Mouse (Mus musculus): ENCODE data around the gene Retreg3. TPM values are rescaled to one million over a fixed set of nuclear protein-coding genes. Genes with fewer than 3 reads are reported as not detected.

Retreg3 gene
- total and polyA plus RNA-seq, 3 experiments = 28.5 to 31.8 (median 31.0) TPM

DNA sequence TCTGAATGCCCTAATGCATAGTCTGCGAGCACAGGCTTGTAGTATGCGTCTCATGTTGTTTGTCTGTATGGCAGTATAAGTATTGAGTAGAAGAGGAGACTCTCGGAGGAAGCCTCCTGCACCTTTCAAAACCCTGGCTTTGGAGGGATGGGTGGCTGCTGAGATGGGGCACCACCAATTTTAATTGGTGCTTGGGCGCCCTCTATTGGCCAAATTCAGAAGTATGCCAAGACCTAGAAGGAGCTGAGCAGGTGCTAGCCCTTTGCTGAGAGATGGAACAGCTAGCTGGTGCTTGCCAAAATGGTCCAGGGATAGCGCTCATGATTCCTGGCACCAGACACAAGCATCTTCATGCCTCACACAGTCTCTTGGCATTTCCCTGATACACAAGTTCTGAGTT, 61.8 kb downstream of the Retreg3 start:
- intact Hi-C loops (cut with DNase I) = loop anchor here (1.0 to 2.0 kb wide), 3 partner anchors 49 to 165 kb away; partner anchors contain the start of gene Atp6v0a1
- Histone ChIP-seq H3K9ac (ENCODE audit: low read depth, low read length) (no peak overlapping the region), H3K36me3 (ENCODE audit: control insufficient read depth, insufficient read depth, low read length) (peaks cover 13% of the 10 kb centered on the region; the same call in 1 of the 2 replicates), H3K4me3 (no peak overlapping the region), H3K4me1 (ENCODE audit: control insufficient read depth, insufficient read depth, low read length) (peaks cover 44% of the 10 kb centered on the region), H3K79me2 (replicated peaks; ENCODE audit: control insufficient read depth, insufficient read depth, low read length) (no peaks in the 10 kb centered on the region), H3K27me3 (ENCODE audit: control insufficient read depth, insufficient read depth, low read length) (no peaks in the 10 kb centered on the region), H3K27ac (peak overlapping the region; percentile 92)
- DNase-seq = peak; percentile 86 to 87
- WGBS = 25% methylated on average over 5 of the region's 5 CpGs
- peak; percentile 80 for TF ChIP-seq EP300 (IDR thresholded peaks at IDR 0.05; ENCODE audit: insufficient read depth, low read depth, low read length)
- peak; percentile 90 for TF ChIP-seq CTCF (IDR thresholded peaks at IDR 0.05)
- TF ChIP-seq POLR2A (IDR thresholded peaks at IDR 0.05; ENCODE audit: insufficient read depth, low read depth, low read length) = no peak

DNA sequence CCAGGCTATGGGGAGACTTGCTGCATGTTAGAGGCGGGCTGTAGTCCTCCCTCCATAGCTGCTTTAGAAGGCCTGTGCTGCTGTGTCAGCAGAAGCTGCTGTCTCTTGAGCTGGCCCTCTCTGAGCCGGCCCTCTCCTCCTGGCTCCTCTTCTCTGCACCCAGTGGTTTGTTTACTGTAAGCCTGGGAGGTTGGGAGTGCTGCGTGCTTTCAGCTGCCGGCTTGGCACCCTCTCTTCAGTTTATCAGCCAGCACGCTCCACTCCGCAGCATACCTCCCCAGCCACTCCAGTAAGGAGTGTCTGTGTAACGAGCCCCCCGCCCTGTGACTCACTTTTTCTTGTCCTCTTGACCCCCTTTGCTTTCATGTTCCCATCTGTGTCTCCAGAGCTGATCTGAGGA, 62.8 kb downstream of the Retreg3 start:
- Histone ChIP-seq H3K4me3 (no peak overlapping the region), H3K27me3 (ENCODE audit: control insufficient read depth, insufficient read depth, low read length) (no peaks in the 10 kb centered on the region), H3K4me1 (ENCODE audit: control insufficient read depth, insufficient read depth, low read length) (peaks cover 39% of the 10 kb centered on the region), H3K36me3 (ENCODE audit: control insufficient read depth, insufficient read depth, low read length) (peaks cover 12% of the 10 kb centered on the region; the same call in 1 of the 2 replicates), H3K9ac (ENCODE audit: low read depth, low read length) (no peak overlapping the region), H3K27ac (peak overlapping the region; percentile 66), H3K79me2 (replicated peaks; ENCODE audit: control insufficient read depth, insufficient read depth, low read length) (no peaks in the 10 kb centered on the region)
- peak; percentile 61 to 78 for DNase-seq
- no peak for TF ChIP-seq EP300 (IDR thresholded peaks at IDR 0.05; ENCODE audit: insufficient read depth, low read depth, low read length)
- no peak for TF ChIP-seq CTCF (IDR thresholded peaks at IDR 0.05)
- no peak for TF ChIP-seq POLR2A (IDR thresholded peaks at IDR 0.05; ENCODE audit: insufficient read depth, low read depth, low read length)
- intact Hi-C loops (cut with DNase I) = loop anchor here (2.0 kb wide), 1 partner anchor 48 kb away; the partner anchor contains the start of gene Atp6v0a1
- 31% methylated on average over 8 of the region's 8 CpGs for WGBS

DNA sequence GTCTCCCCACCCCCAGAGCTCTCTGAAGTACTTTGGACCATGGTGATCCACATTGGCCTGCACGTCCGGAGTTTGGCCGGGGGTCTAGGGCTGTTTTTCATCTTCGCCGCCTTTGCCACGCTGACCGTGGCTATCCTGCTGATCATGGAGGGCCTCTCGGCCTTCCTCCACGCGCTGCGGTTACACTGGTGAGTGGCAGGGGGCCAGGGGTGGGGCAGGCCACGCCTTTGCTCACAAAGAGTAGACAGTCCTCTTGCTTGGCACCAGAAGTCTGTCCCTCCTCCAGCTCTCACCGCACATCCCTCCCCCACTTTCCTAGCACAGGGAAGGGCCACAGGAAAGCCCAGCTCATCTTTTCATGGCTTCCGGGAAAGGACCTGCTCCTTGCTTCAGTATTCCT, 64.3 kb downstream of the Retreg3 start:
- intact Hi-C loops (cut with DNase I) = loop anchor here (2.0 kb wide), 1 partner anchor 15 kb away; no protein-coding TSS in a partner anchor
- Histone ChIP-seq H3K9ac (ENCODE audit: low read depth, low read length) (no peak overlapping the region), H3K4me1 (ENCODE audit: control insufficient read depth, insufficient read depth, low read length) (peaks cover 29% of the 10 kb centered on the region), H3K27me3 (ENCODE audit: control insufficient read depth, insufficient read depth, low read length) (no peaks in the 10 kb centered on the region), H3K27ac (no peak overlapping the region), H3K4me3 (no peak overlapping the region), H3K36me3 (ENCODE audit: control insufficient read depth, insufficient read depth, low read length) (peaks cover 10% of the 10 kb centered on the region; the same call in 1 of the 2 replicates), H3K79me2 (replicated peaks; ENCODE audit: control insufficient read depth, insufficient read depth, low read length) (no peaks in the 10 kb centered on the region)
- TF ChIP-seq POLR2A (IDR thresholded peaks at IDR 0.05; ENCODE audit: insufficient read depth, low read depth, low read length) (no peak), EP300 (IDR thresholded peaks at IDR 0.05; ENCODE audit: insufficient read depth, low read depth, low read length) (no peak), CTCF (IDR thresholded peaks at IDR 0.05) (no peak)
- WGBS = 55% methylated on average over 14 of the region's 14 CpGs
- peak in 1 of 2 experiments; percentile 23 for DNase-seq

DNA sequence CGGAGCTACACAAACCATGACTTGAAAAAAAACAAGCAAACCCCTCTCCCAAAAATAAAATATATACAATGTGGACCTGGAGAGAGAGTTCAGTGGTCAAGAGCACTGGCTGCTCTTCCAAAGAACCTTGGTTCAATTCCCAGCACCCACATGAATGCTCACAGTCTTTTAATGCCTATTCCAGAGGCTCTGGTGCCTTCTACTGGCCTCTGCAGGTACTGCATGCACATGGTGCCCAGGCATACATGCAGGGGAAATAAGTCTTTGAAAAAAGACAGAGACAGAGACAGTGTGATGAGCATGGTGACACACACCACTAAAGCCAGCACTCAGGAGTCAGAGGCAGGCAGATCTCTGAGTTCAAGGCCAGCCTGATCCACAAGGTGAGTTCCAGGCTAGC, 65.7 kb downstream of the Retreg3 start:
- peaks cover 19% of the 10 kb centered on the region for H3K4me1 ChIP-seq (ENCODE audit: control insufficient read depth, insufficient read depth, low read length)
- WGBS = 100% methylated on average over 1 of the region's 1 CpGs

DNA sequence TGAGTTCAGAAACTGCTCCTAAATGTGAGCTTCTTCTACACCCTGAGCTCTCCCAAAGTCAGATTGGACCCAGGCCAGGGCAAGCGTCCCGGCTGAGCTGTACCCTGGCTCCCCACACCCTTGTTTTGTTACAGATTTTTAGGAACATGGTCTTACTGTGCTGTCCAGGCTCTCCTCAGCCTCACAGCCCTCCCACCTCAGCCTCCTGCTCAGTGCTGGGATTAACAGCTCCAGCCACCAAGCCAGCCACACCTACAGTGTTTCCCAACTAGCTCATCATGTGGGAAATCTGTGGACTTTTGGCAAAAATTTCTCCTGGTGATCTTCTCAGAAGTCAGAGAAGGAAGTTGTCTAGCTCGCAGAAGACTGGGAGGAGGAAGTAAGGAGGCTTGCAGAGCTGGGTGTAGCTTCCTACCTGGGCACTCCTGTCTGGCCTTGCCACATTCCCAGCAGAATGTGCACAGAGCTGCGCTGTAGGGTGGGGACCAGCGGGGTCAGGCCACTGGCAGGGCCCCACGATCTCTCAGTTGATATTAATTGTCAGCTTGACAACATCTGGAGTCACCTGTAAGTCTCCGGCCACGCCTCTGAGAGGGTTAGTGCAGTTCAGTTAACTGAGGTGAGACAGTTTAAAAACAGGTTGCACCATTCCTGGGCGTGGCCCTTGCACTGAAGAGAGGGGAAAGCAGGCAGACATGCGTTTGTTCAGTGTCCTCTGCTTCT, 66.8 kb downstream of the Retreg3 start:
- TF ChIP-seq EP300 (IDR thresholded peaks at IDR 0.05; ENCODE audit: insufficient read depth, low read depth, low read length) = no peak
- TF ChIP-seq POLR2A (IDR thresholded peaks at IDR 0.05; ENCODE audit: insufficient read depth, low read depth, low read length) = no peak
- TF ChIP-seq CTCF (IDR thresholded peaks at IDR 0.05) = no peak
- Histone ChIP-seq H3K9ac (ENCODE audit: low read depth, low read length) (no peak overlapping the region), H3K27ac (peak overlapping the region; percentile 58), H3K79me2 (replicated peaks; ENCODE audit: control insufficient read depth, insufficient read depth, low read length) (no peaks in the 10 kb centered on the region), H3K4me3 (no peak overlapping the region), H3K27me3 (ENCODE audit: control insufficient read depth, insufficient read depth, low read length) (no peaks in the 10 kb centered on the region), H3K36me3 (ENCODE audit: control insufficient read depth, insufficient read depth, low read length) (no peaks in the 10 kb centered on the region), H3K4me1 (ENCODE audit: control insufficient read depth, insufficient read depth, low read length) (peaks cover 16% of the 10 kb centered on the region)
- WGBS = 62% methylated on average over 10 of the region's 10 CpGs
- intact Hi-C loops (cut with DNase I) = no loop called here
- DNase-seq = peak; percentile 73

More for the DNA sequence above, 65.7 kb downstream of the Retreg3 start:
- Histone ChIP-seq H3K27ac (no peak overlapping the region; the same call in 1 of the 2 replicates), H3K36me3 (ENCODE audit: control insufficient read depth, insufficient read depth, low read length) (peaks cover 2% of the 10 kb centered on the region; the same call in 1 of the 2 replicates), H3K9ac (ENCODE audit: low read depth, low read length) (no peak overlapping the region), H3K79me2 (replicated peaks; ENCODE audit: control insufficient read depth, insufficient read depth, low read length) (no peaks in the 10 kb centered on the region), H3K4me3 (no peak overlapping the region), H3K27me3 (ENCODE audit: control insufficient read depth, insufficient read depth, low read length) (no peaks in the 10 kb centered on the region)
- DNase-seq = peak in 1 of 2 experiments; percentile 31
- intact Hi-C loops (cut with DNase I) = loop anchor here (2.0 kb wide), 1 partner anchor 13 kb away; no protein-coding TSS in a partner anchor
- TF ChIP-seq POLR2A (IDR thresholded peaks at IDR 0.05; ENCODE audit: insufficient read depth, low read depth, low read length) (no peak), EP300 (IDR thresholded peaks at IDR 0.05; ENCODE audit: insufficient read depth, low read depth, low read length) (no peak), CTCF (IDR thresholded peaks at IDR 0.05) (peak; percentile 65)

DNA sequence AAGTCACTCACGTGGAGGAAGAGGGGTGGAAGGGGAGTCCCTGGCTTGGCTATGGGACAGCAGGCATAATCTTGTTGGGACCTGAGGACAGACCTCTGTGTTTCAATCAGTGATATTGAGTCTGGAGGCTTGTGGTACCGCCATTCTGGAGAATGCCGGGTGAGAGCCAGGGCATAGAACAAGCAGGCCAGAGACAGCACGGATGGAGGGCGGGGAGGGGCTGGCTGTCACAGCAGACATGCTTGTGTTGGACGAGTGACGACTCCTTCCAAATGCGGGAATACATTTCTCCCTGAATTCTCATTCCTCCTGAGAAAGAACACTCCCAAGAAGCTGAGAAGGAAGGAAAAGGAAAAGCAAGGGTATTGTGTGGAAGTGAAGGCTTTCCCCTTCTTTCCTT, 68.1 kb downstream of the Retreg3 start:
- TF ChIP-seq CTCF (IDR thresholded peaks at IDR 0.05) (no peak), EP300 (IDR thresholded peaks at IDR 0.05; ENCODE audit: insufficient read depth, low read depth, low read length) (no peak), POLR2A (IDR thresholded peaks at IDR 0.05; ENCODE audit: insufficient read depth, low read depth, low read length) (no peak)
- no peak for DNase-seq
- Histone ChIP-seq H3K27me3 (ENCODE audit: control insufficient read depth, insufficient read depth, low read length) (no peaks in the 10 kb centered on the region), H3K9ac (ENCODE audit: low read depth, low read length) (no peak overlapping the region), H3K36me3 (ENCODE audit: control insufficient read depth, insufficient read depth, low read length) (no peaks in the 10 kb centered on the region), H3K4me1 (ENCODE audit: control insufficient read depth, insufficient read depth, low read length) (peaks cover 7% of the 10 kb centered on the region), H3K4me3 (no peak overlapping the region), H3K27ac (peak overlapping the region; percentile 11), H3K79me2 (replicated peaks; ENCODE audit: control insufficient read depth, insufficient read depth, low read length) (no peaks in the 10 kb centered on the region)
- intact Hi-C loops (cut with DNase I) = no loop called here
- 66% methylated on average over 8 of the region's 8 CpGs for WGBS

Data from heart, adult 2 months (tissue).